Mouse (Mus musculus) thymus, adult 2 months (tissue): Measurements from ENCODE around the gene Rps6kl1. TPM values are rescaled to one million over a fixed set of nuclear protein-coding genes. Genes with fewer than 3 reads are reported as not detected.
A peak's percentile ranks its signal among the peaks of the same experiment; 100 is the strongest.

Experiments
- DNase-seq: peaks from one replicate; pipeline ENCODE4 v3.0.0; 2021
- H3K27ac ChIP-seq: fragments of 200-500 bp; 2 replicates; pipeline ENCODE4 v1.5.1; 2012; ENCODE audit warnings: low read length, control low read depth; ENCODE audit not compliant: control insufficient read depth, insufficient read depth
- H3K27me3 ChIP-seq: fragments of 200-500 bp; 2 replicates; pipeline ENCODE4 v1.6.1; 2012; ENCODE audit warnings: mild to moderate bottlenecking, low read length, moderate library complexity, mixed read lengths; ENCODE audit not compliant: control insufficient read depth, insufficient read depth
- H3K36me3 ChIP-seq: fragments of 200-500 bp; 2 replicates; pipeline ENCODE4 v1.6.1; 2012; ENCODE audit warnings: mild to moderate bottlenecking, low read length, moderate library complexity; ENCODE audit not compliant: control insufficient read depth, insufficient read depth
- H3K4me1 ChIP-seq: fragments of 200-500 bp; replicated peaks from 2 replicates; pipeline ENCODE4 v1.6.1; 2012; ENCODE audit warnings: low read length; ENCODE audit not compliant: control insufficient read depth, insufficient read depth
- H3K4me3 ChIP-seq: fragments of 200-500 bp; 2 replicates; pipeline ENCODE4 v1.5.1; 2012; ENCODE audit warnings: mild to moderate bottlenecking, low read length, control low read depth, moderate library complexity; ENCODE audit not compliant: control insufficient read depth, insufficient read depth
- CTCF ChIP-seq: fragments of 200-500 bp; IDR thresholded peaks from 2 replicates; pipeline ENCODE4 v1.5.1; 2012; ENCODE audit warnings: mild to moderate bottlenecking, control low read depth, low read length, moderate library complexity, borderline replicate concordance; ENCODE audit not compliant: control insufficient read depth, poor library complexity, insufficient read depth; ENCODE audit errors: extremely low read depth
- POLR2A ChIP-seq: fragments of 200-500 bp; IDR thresholded peaks from 2 replicates; pipeline ENCODE4 v1.6.1; 2012; ENCODE audit warnings: mild to moderate bottlenecking, low read length, control low read depth, moderate library complexity; ENCODE audit not compliant: control insufficient read depth, poor library complexity, insufficient read depth; ENCODE audit errors: extremely low read depth
- WGBS: fragments of 180-500 bp; shearing (Covaris S2); methylation state at CpG from one replicate; pipeline ENCODE4 v1.1.7; 2018; 5-methylcytosine and 5-hydroxymethylcytosine counted together
- polyA plus RNA-seq: library from polyadenylated mRNA; depleted of rRNA; stranded (reverse); fragments of >200 nt; gene quantifications from 2 replicates; pipeline ENCODE4 v1.2.3, GENCODE M21; 2012

The Rps6kl1 gene
- polyA plus RNA-seq, 1 experiment = 11.4 TPM

DNA sequence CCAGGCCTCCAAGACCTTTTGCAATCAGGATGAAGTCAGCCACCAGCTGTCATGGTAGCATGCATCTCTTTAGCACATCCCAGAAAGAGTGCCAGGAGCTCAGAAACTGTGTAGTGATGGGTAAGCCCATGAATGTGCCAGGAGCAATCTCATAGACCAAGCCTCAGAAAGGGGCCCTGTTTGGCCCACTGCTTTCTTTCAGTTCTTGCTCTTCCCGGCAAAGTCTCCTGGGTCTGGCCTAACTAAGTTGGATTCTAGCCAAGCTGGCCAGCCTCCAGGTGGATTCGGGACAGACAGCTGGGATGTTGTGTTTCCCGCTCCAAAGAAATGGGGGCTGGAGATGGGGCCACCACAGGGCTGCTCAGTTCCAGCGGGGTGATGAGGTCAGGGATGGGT, 43.6 kb upstream of the Rps6kl1 start:
- Histone ChIP-seq H3K27ac (no peak overlapping the region), H3K27me3 (no peaks in the 10 kb centered on the region), H3K4me3 (no peak overlapping the region), H3K4me1 (peaks cover 39% of the 10 kb centered on the region), H3K36me3 (no peaks in the 10 kb centered on the region)
- DNase-seq = no peak
- 94% methylated on average over 4 of the region's 4 CpGs for WGBS
- TF ChIP-seq CTCF (no peak), POLR2A (no peak)

DNA sequence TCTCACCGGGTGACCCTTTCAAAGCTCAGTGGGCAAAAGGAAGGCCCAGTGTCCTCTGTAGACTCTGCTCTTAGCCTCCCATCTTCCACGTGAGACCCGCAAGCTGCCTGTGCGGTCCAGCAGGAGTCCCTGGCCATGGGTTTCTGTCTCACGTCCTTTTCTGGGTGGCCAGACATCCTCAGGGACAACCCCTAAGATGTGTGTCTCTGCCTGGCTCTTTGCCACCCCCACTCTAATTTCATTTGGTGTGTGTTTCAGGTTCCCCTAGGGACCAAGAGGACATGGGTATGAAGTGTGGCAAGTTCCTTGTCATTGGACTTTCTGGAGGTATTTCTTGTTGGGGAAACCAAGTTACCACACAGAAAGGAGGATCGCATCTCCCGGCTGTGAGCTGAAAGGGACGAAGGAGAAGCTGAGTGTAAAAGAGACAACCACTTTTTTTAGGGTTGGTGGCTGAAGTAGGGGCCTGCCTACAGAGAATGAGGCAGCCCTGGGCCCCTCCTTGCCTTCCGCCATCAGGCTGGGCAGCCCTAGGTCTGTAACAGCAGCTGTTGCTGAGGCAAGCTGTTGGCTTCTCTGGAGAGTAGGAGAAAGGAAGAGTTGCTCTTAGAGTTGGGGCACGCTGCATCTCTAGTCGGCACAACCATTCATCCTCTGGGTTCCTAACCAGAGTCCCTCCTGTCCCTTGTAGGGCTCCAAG, 43.0 kb upstream of the Rps6kl1 start:
- 97% methylated on average over 11 of the region's 11 CpGs for WGBS
- H3K27ac ChIP-seq = no peak overlapping the region
- no peaks in the 10 kb centered on the region for H3K36me3 ChIP-seq
- no peaks in the 10 kb centered on the region for H3K27me3 ChIP-seq
- H3K4me1 ChIP-seq = peaks cover 39% of the 10 kb centered on the region
- TF ChIP-seq CTCF (no peak), POLR2A (no peak)
- no peak for DNase-seq
- H3K4me3 ChIP-seq = no peak overlapping the region

DNA sequence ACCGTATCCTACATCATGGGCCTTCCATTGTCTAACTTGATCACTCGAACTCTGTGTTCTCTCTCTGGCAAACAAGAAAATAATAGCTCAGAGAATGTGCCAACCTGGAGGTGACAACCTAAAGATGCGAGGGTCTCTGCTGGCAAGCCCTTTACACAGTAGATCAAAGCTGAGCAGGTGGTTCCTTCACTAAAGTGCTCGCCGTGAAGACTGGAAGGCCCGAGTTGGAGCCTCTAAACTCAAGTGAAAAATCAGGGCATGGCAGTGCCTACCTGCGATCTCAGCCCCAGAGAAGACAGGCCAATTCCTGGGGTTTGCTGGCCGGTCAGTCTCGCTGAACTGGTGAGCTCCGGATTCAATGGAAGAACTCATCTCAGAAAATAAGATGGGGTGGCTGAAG, 42.1 kb upstream of the Rps6kl1 start:
- peak overlapping the region; percentile 38 for H3K27ac ChIP-seq
- H3K4me1 ChIP-seq = peaks cover 39% of the 10 kb centered on the region
- DNase-seq = no peak
- TF ChIP-seq CTCF = no peak
- TF ChIP-seq POLR2A = no peak
- no peak overlapping the region for H3K4me3 ChIP-seq
- H3K36me3 ChIP-seq = no peaks in the 10 kb centered on the region
- H3K27me3 ChIP-seq = no peaks in the 10 kb centered on the region
- 47% methylated on average over 10 of the region's 10 CpGs for WGBS

DNA sequence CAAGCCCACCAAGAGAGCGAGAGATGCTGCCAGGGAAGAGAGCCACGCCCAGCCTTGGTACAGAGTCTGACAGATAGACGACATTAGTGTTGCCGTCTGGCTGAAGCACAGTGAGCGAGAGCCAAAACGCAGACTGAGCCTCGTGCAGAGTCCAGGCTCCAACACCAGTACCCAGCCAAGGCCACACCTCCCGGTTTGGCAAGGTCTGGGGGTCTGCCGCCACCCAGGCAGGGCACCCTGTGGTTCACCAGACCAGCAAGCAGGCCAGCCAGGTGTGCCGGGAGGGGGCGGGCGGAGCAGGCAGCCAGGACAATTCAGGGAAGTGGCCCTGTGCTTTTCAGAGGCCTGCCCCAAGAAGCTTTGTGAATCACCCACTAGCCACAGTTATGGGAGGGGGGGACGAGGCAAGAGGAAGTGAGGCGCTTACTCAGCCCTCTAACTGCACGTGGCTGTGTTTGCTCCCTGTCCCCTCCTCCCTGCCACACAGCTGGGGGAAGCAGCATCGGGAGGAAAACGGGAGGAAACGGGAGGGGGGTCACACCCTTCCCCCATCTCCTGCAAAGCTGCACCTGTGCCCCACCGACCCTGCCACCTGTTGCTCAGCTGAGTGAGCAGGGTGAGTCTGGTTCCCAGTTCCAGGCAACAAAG, 41.5 kb upstream of the Rps6kl1 start:
- H3K36me3 ChIP-seq = no peaks in the 10 kb centered on the region
- peak; percentile 82 for DNase-seq
- peaks cover 39% of the 10 kb centered on the region for H3K4me1 ChIP-seq
- H3K27me3 ChIP-seq = no peaks in the 10 kb centered on the region
- H3K4me3 ChIP-seq = no peak overlapping the region
- 0 out of 2 replicates have a peak, but pooled peaks have one; percentile 21 for TF ChIP-seq CTCF
- TF ChIP-seq POLR2A = no peak
- 12% methylated on average over 19 of the region's 19 CpGs for WGBS
- H3K27ac ChIP-seq = peak overlapping the region; percentile 38

DNA sequence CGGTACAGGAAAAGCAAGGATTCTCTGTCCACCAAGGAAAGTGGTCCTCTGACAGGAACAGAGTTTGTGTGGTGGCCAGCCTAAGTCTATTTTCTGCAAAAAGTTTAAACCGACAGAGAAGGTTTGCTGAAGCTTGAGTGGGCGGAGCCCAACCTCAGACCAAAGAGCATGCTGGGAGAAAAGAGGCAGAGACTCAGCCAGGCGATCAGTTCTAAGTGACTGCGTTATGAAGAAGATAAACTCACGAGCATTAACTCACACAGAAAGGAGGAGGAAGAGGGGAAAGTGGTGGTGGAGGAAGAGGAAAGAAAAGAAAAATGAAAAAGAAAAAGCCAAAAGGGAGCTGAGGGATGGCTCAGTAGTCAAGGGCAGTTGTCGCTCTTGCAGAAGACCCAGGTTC, 39.2 kb upstream of the Rps6kl1 start:
- no peak for DNase-seq
- Histone ChIP-seq H3K36me3 (no peaks in the 10 kb centered on the region), H3K27me3 (no peaks in the 10 kb centered on the region), H3K4me3 (no peak overlapping the region), H3K27ac (no peak overlapping the region), H3K4me1 (peaks cover 28% of the 10 kb centered on the region)
- no peak for TF ChIP-seq CTCF
- 93% methylated on average over 7 of the region's 7 CpGs for WGBS

DNA sequence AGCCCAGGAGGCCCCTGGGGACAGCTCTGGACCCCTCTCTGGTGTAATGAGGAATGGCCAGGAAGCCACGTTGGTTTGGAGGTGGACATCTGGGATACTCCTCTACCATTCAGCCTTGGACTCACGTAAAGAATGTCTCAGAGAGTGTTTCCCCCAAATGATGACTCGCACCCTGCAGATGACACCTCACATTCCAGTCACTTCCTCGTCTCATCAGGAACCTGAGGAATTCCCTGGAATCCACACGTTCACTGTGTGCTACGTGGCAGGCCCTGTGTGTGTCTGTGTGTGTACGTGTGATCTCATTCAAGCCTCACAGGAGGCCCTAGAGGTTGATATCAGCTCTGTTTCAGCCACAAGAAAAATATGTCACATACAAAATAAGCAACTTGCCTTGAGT, 35.3 kb upstream of the Rps6kl1 start:
- WGBS = 92% methylated on average over 7 of the region's 7 CpGs
- DNase-seq = no peak

DNA sequence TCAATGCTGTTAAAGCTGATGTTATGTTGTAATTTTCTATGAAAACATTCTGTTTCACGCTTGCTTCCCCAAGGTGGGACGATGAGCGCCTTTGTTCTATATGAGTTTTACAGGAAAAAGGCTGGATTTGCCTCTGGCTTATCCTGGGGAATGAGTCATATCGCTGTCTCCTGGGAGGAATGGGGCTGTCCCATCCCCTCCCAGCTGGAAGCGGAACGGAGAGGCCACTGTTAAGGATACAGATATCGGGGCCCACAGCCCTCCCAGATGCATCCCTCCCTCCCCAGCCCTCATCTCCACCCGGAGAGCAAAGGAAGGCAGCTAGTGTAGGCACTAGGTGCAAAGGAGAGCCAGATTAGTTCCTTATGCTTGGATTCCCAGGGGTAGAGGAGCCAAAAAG, 34.7 kb upstream of the Rps6kl1 start:
- H3K36me3 ChIP-seq = no peaks in the 10 kb centered on the region
- TF ChIP-seq POLR2A = no peak
- no peak for TF ChIP-seq CTCF
- H3K4me1 ChIP-seq = peaks cover 23% of the 10 kb centered on the region
- WGBS = 93% methylated on average over 8 of the region's 8 CpGs
- H3K27ac ChIP-seq = no peak overlapping the region
- H3K27me3 ChIP-seq = no peaks in the 10 kb centered on the region
- no peak overlapping the region for H3K4me3 ChIP-seq
- no peak for DNase-seq

More for the DNA sequence above, 35.3 kb upstream of the Rps6kl1 start:
- Histone ChIP-seq H3K27me3 (no peaks in the 10 kb centered on the region), H3K36me3 (no peaks in the 10 kb centered on the region), H3K27ac (no peak overlapping the region), H3K4me1 (peaks cover 18% of the 10 kb centered on the region), H3K4me3 (no peak overlapping the region)
- no peak for TF ChIP-seq CTCF
- no peak for TF ChIP-seq POLR2A
